Mouse (Mus musculus) erythroid progenitor cell, adult 5-6 weeks (primary cell): Measurements from ENCODE around the gene Sesn1. TPM values are rescaled to one million over a fixed set of nuclear protein-coding genes. Genes with fewer than 3 reads are reported as not detected.

Experiments
- ATAC-seq: replicated peaks from 2 replicates; pipeline ENCODE4 v1.8.0; 2016; ENCODE audit warnings: moderate number of reproducible peaks, mild to moderate bottlenecking, moderate TSS enrichment, inconsistent platforms; ENCODE audit not compliant: poor library complexity, low FRiP score, severe bottlenecking
- total RNA-seq, 2 experiments: library from RNA; stranded (forward) in 1 of 2; stranded (reverse) in 1 of 2; fragments of 150-400 nt in 1 of 2; fragments of 186-747, 209-891 nt in 1 of 2; gene quantifications; 2 replicates each; pipeline versions ENCODE4 v1.2.3 to v1.2.4; 2015 to 2017; ENCODE audit warnings: low replicate concordance in 2 of 2

The Sesn1 gene
- total RNA-seq, 2 experiments from 2014 or later: 56.7 to 88.9 TPM

- ATAC-seq: no peak
Measured at GRCm38 (mm10) chr10:41957421-41958225, 147.9 kb downstream of the Sesn1 start.

Other genes starting within 250 kb of the Sesn1 start
- not detected in 2 replicates for gene Ccdc162, start 93.3 kb upstream of the Sesn1 start, total RNA-seq (2015; ENCODE audit: low replicate concordance)
- gene Ccdc162, start 93.3 kb upstream of the Sesn1 start, total RNA-seq (2017; ENCODE audit: low replicate concordance): not detected in 2 replicates
- 46.9 and 72.1 TPM in 2 replicates for gene Cep57l1, start 64 bp upstream of the Sesn1 start, total RNA-seq (2015; ENCODE audit: low replicate concordance)
- 29.8 and 46.5 TPM in 2 replicates for gene Cep57l1, start 64 bp upstream of the Sesn1 start, total RNA-seq (2017; ENCODE audit: low replicate concordance)
- gene Armc2, start 208.5 kb downstream of the Sesn1 start, total RNA-seq (2015; ENCODE audit: low replicate concordance): not detected in 2 replicates
- not detected in 2 replicates for gene Armc2, start 208.5 kb downstream of the Sesn1 start, total RNA-seq (2017; ENCODE audit: low replicate concordance)